Mouse (Mus musculus) small intestine, adult 2 months (tissue): ENCODE measurements around the gene Rab37.

ENCODE experiments used
- CTCF ChIP-seq: fragments of 200-500 bp; IDR thresholded peaks from 2 replicates; pipeline ENCODE4 v1.5.1; 2012; ENCODE audit warnings: low read depth, mild to moderate bottlenecking, control low read depth, inconsistent platforms, low read length, moderate library complexity, mixed read lengths; ENCODE audit not compliant: insufficient replicate concordance, insufficient read length; ENCODE audit errors: extremely low read depth
- POLR2A ChIP-seq: fragments of 200-500 bp; IDR thresholded peaks from 2 replicates; pipeline ENCODE4 v1.6.1; 2012; ENCODE audit warnings: low read depth, mild to moderate bottlenecking, control low read depth, inconsistent platforms, low read length, moderate library complexity

DNA sequence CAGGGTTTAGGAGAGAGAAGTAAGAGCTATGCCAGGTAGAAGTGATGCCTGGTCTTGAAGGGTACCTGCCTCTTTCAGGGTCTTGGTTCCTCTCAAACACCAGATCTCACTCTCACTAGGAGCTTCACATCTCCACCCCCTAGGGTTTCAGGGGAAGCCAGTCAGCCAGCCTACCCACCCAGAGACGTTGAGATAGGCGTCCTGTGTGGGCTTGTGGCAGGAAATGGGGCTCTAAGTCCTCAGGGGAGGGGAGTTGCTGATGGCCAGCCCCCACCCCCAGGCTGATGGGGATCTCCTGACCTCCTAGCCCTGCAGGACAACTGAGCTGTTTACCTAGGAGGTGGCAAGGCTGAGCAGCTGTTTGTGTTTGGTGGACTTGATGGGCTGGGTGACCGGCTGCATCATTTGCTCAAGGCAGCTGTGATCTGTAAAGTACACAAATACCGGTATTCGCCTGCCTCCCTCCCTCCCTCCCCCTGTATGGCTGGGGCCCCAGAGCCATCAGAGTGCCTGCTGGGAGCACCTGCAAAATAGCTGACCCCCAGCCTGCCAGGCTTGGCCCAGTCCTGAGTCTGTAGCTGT lies 63.9 kb downstream of the Rab37 start:
- TF ChIP-seq POLR2A (no peak), CTCF (no peak)
